Mouse (Mus musculus): ENCODE data around the gene Abo. TPM values are rescaled to one million over a fixed set of nuclear protein-coding genes. Genes with fewer than 3 reads are reported as not detected.
"Not testable (repeated sequence)": the region's sequence is repeated elsewhere in the genome, so short reads cannot be mapped to it uniquely, and the experiment has no call there.

Abo gene
- total RNA-seq (2021): not detected
- long read RNA-seq: 0 reads

GRCm38 (mm10) chr2:26864879-26865278 lies at the start of gene Abo:
Abo (minus strand) TSS chr2:26864979.
- no peak for DNase-seq (ENCODE audit: low spot score in 2 of 2)

GRCm38 (mm10) chr2:26914148-26914941 lies 49.6 kb upstream of the Abo start:
- DNase-seq (ENCODE audit: low spot score in 2 of 2): no peak

- DNase-seq (ENCODE audit: low spot score in 2 of 2): no peak
These were observed 48.8 kb upstream of the Abo start for GRCm38 (mm10) chr2:26913416-26914147.

GRCm38 (mm10) chr2:26912253-26912770 lies 47.5 kb upstream of the Abo start:
- DNase-seq (ENCODE audit: low spot score in 2 of 2): no peak

- peak; percentile 52 to 58 for DNase-seq (ENCODE audit: low spot score in 2 of 2)
These were observed 46.4 kb upstream of the Abo start for GRCm38 (mm10) chr2:26910994-26911765.

- DNase-seq (ENCODE audit: low spot score in 2 of 2): peak; percentile 99 to 100
These were observed 45.6 kb upstream of the Abo start, which contains the start of the genes Med22 and Rpl7a for GRCm38 (mm10) chr2:26910124-26910993. Med22 (minus strand) TSS chr2:26910677. Rpl7a (plus strand) TSS chr2:26910764.

- no peak for DNase-seq (ENCODE audit: low spot score in 2 of 2)
These were observed 44.6 kb upstream of the Abo start for GRCm38 (mm10) chr2:26909387-26909784.

- DNase-seq (ENCODE audit: low spot score in 2 of 2): no peak
These were observed 44.1 kb upstream of the Abo start for GRCm38 (mm10) chr2:26908710-26909386.

GRCm38 (mm10) chr2:26907109-26907508 lies 42.3 kb upstream of the Abo start:
- no peak for DNase-seq (ENCODE audit: low spot score in 2 of 2)

GRCm38 (mm10) chr2:26906431-26906830 lies 41.7 kb upstream of the Abo start:
- DNase-seq (ENCODE audit: low spot score in 2 of 2): no peak

GRCm38 (mm10) chr2:26905936-26906335 lies 41.2 kb upstream of the Abo start:
- no peak for DNase-seq (ENCODE audit: low spot score in 2 of 2)

- no peak for DNase-seq (ENCODE audit: low spot score in 2 of 2)
These were observed 38.5 kb upstream of the Abo start for GRCm38 (mm10) chr2:26903311-26903710.

- DNase-seq (ENCODE audit: low spot score in 2 of 2): peak; percentile 96 to 99
These were observed 37.9 kb upstream of the Abo start, which contains the start of gene Surf6 for GRCm38 (mm10) chr2:26902467-26903220. Surf6 (minus strand) TSS chr2:26902879.

- no peak for DNase-seq (ENCODE audit: low spot score in 2 of 2)
These were observed 37.1 kb upstream of the Abo start for GRCm38 (mm10) chr2:26901834-26902400.

GRCm38 (mm10) chr2:26900731-26901130 lies 36.0 kb upstream of the Abo start:
- no peak for DNase-seq (ENCODE audit: low spot score in 2 of 2)

- no peak for DNase-seq (ENCODE audit: low spot score in 2 of 2)
These were observed 31.1 kb upstream of the Abo start for GRCm38 (mm10) chr2:26895898-26896297.

GRCm38 (mm10) chr2:26886170-26886569 lies 21.4 kb upstream of the Abo start:
- DNase-seq (ENCODE audit: low spot score in 2 of 2): not testable (repeated sequence)

- not testable (repeated sequence) for DNase-seq (ENCODE audit: low spot score in 2 of 2)
These were observed 20.8 kb upstream of the Abo start for GRCm38 (mm10) chr2:26885541-26885940.

GRCm38 (mm10) chr2:26878571-26878970 lies 13.8 kb upstream of the Abo start:
- no peak for DNase-seq (ENCODE audit: low spot score in 2 of 2)
